Mouse (Mus musculus) right cerebral cortex, adult 18-20 months (tissue): ENCODE results near the gene Olfr606.
"Not testable (repeated sequence)": the region's sequence is repeated elsewhere in the genome, so short reads cannot be mapped to it uniquely, and the experiment has no call there.

Source experiments
- DNase-seq: peaks from one replicate; pipeline ENCODE4 v3.0.0; 2022; ENCODE audit warnings: mixed read lengths

Olfr606 gene

DNA sequence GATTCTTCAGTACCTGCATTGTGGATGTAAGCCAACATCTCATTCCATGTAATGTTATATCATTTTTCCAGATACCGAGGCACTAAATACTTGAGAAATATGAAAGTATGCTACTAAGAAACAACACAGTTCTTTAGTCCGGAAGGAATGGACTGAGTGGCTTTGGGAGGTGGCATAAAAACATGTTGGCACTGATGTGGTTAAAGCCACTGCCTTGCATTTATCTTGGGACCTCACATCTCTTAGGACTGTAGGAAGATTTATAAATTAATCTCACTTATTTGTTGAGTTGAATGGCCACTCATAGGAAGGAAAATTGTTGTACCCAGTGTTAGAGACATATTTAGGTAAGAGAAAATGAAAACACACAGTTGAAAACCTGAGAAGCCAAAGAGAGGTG is at the start of gene Olfr606:
Gene Olfr606 (plus strand): TSS at position 301 of the 400 bp plus-strand sequence.
- no peak for DNase-seq

DNA sequence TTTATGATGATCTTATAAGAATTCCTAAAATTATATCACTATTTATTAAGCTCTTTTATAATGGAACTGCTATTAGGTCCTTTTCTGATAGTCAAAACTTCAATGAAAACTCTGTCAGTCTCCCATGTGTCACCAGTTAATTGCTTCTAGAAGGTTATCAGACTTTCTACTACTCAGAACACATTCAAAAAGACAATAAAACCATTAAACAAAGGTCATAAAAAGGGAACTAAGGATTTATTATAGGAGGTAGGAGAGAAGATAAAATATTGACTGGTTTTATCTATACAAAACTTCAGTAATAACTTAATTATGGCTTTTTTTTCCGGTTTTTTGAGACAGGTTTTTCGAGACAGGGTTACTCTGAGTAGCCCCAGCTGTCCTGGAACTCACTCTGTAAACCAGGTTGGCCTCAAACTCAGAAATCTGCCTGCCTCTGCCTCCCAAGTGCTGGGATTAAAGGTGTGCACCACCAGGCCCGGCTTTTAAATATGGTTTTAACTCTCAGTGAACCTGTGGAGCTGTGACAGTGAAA is 42.3 kb upstream of the Olfr606 start:
- not testable (repeated sequence) for DNase-seq

DNA sequence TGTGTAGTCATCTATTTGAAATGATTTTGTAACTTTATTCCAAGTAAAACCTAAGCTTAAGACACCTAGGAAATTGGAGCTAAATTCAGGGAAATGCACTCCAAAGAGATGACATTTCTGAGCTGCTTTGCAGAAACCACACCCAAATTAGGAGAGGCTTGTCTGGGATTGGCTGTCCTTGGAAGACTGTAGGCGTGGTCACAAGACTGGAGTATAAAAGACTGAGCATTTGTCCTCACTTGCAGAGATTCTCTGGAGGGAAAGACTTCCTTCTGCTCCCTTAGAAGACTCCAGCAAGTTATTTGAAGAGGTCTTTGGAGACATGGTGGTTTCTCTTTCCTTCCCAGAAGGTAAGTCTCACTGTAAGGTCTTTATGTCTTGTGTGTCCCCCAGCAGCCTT is 34.1 kb upstream of the Olfr606 start, which contains the start of gene Usp17lc:
Gene Usp17lc (plus strand): TSS at position 301 of the 400 bp plus-strand sequence.
- DNase-seq: not testable (repeated sequence)

DNA sequence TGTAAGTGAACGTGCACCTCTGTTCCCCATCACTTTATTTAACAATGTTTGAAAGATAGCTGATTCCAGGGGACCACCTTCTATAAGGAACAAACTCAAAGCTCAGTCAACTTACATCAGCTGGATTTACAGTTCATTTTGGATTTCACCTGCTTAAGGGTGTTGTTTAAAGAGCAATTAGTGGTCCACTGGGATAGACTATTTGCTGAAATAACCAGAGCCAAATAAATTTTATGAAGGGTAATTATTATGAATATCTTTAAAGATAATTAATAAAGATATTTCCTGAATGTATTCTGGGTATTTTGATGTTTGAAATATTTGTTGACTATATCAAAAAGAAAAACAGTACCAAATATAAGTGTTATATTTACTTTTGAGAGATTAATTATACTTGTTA is 3.5 kb upstream of the Olfr606 start, which contains the start of gene Olfr605:
Gene Olfr605 (minus strand): TSS at position 101 of the 400 bp plus-strand sequence.
- no peak for DNase-seq

DNA sequence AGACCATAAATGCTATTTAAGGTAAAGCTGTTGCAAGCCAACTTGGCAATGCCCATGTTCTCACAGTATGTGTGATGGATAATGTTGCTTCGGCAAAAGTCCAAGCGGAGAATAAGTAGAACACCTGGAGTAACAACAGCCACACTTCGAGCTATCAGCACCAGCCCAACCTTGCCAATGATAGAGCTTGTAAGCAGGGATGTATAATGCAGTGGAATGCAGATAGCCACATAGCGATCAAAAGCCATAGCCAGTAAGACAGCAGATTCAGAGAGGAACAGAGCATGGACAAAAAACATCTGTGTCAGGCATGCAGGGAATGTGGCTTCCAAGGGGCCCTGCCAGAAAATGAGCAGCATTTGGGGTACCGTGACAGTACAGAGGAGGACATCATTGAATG is 11.7 kb downstream of the Olfr606 start:
- no peak for DNase-seq

DNA sequence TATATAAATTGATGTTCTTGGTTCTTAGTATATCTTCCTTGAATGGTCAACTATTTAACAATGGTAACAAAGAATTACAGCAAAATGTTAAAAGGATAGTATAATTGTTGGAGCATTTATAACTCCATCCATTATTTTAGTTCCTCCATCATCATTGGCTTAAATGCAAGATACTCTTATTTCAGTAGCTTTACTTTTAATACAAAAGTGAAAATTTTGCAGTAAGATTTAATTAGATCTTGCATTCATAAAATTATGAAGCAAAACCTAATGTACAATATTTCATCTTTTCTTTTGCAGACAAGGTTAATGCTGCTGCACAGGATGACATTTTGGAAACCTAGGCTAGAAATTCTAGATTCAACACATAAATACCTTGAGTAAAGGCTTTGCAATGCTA is 20.7 kb downstream of the Olfr606 start, which contains the start of gene Olfr608:
Gene Olfr608 (plus strand): TSS at position 301 of the 400 bp plus-strand sequence.
- DNase-seq: no peak

DNA sequence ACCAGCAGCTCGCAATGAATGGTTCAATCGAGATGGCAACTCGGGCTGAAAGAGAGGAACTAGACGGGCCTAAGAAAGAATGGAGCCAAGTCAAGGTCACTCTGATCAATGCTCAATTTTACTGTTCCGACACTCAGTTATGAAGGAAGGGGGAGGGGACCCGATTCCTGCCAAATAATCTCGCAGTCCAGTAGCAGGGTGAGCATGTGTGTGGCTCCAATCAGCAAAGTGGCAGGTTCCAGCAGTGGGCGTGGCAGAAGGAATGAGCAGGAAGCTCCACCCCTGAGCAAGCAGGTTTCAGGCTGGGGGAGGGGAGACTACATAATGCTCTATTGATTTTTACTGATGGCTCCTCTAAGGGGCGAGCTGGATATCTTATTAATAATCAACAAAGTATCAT is 28.3 kb downstream of the Olfr606 start:
- DNase-seq: not testable (repeated sequence)

DNA sequence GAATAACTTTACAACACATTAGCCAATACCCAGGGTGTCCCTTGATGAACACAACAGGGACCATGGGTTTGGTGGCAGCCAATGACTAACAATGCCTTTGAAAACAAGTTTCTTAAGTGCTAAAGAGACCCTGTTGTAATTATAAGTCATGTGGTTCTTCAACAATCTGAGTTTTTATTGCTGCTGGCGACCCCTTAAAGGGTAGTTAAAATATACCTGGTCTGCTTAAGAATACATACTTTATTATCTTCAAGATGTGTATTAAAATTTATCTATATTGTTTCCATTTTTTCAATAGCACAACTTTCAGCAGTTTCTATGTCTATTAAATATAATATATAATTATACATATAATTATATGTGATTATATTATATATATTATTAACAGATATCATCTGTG is 49.1 kb downstream of the Olfr606 start, which contains the start of gene Olfr609:
Gene Olfr609 (minus strand): TSS at position 101 of the 400 bp plus-strand sequence.
- no peak for DNase-seq
